In the genomic region with DNA sequence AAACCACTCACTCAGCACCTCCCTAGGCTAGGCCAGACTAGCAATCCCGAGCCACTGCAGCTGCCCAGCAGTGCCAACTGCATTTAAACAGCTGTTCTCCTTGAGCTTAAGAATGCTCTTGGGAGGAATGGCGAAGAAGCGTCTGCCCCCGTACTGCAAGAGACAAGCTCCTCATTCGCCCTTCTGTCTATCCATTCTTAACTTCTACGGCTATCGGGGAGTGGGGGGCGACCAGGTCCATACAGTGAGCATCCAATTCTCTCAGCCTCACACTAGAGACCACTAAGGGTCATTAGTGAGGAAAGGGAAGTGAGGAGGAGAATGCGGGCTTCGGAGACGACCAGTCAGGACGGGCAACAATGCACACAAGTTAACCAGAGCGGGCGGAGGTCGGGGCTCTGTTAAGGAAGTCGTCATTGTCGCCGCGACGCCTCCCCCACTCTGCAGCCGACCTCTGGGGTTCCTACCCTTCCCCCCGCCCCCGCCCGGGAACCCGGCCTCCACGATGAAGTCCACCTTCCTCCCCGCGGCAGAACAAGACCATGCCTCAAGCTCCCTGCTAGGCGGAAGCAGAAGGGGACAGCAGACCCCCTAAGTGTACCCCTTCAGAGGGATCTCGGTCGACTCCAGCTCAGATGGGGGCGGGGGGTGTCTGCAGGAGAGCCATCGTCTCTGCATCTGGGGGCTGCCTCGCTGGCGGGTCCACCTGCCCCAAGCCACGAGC, we compare ENCODE assay signal across 8 mouse cellular contexts. TPM values are rescaled to one million over a fixed set of nuclear protein-coding genes. Genes with fewer than 3 reads are reported as not detected.
DNase-seq lines count a peak whose midpoint lies in the region; ATAC-seq lines count a peak whose summit lies in the region.

Nkiras2 (plus strand) TSS at position 484 of the 724 bp plus-strand sequence.

- peaks cover 18% of the 10 kb centered on the region for H3K4me1 ChIP-seq in forebrain, embryonic 14.5 days (ENCODE audit: control insufficient read depth, insufficient read depth, low read length)

- H3K4me2 ChIP-seq in forebrain, embryonic 14.5 days (ENCODE audit: low read length), result peak within 1 kb of the TSS; percentile 91

- no peaks in the 10 kb centered on the region for H3K27me3 ChIP-seq in forebrain, embryonic 14.5 days (replicated peaks; ENCODE audit: control insufficient read depth, insufficient read depth, low read length)

- DNase-seq in ES-CJ7 (ENCODE audit: low read depth, low spot score), result peak; percentile 89
- DNase-seq in adrenal gland, postnatal 25 days, result peak; percentile 69
- peak; percentile 66 for DNase-seq in forebrain, embryonic 14.5 days (ENCODE audit: low spot score)
- peak; percentile 67 for DNase-seq in layer of hippocampus, adult 9-11 months
- peak; percentile 85 for DNase-seq in lung, postnatal 10 days
- DNase-seq in ovary, postnatal 36 days (ENCODE audit: low spot score), result peak; percentile 63
- DNase-seq in urinary bladder, postnatal 25 days (ENCODE audit: low spot score), result peak; percentile 31

- peak within 1 kb of the TSS; percentile 91 for H3K27ac ChIP-seq in forebrain, embryonic 14.5 days (ENCODE audit: low read depth, low read length)

- peak; percentile 49 for ATAC-seq in forebrain, embryonic 14.5 days
- ATAC-seq in hematopoietic stem cell, adult 5-6 weeks (replicated peaks in 1 of 2; ENCODE audit: insufficient read depth in 1 of 2, low FRiP score in 2 of 2, low TSS enrichment in 1 of 2, low read depth in 1 of 2, poor library complexity in 2 of 2, severe bottlenecking in 2 of 2), result peak; percentile 56 to 64

- 0 out of 2 replicates have a peak, but pooled peaks cover 5% of the 10 kb centered on the region for H3K36me3 ChIP-seq in forebrain, embryonic 14.5 days (ENCODE audit: control insufficient read depth, insufficient read depth, low read length)

- H3K9ac ChIP-seq in forebrain, embryonic 14.5 days (ENCODE audit: low read length), result peak within 1 kb of the TSS; percentile 91

- H3K9me3 ChIP-seq in forebrain, embryonic 14.5 days (replicated peaks; ENCODE audit: control insufficient read depth, low read length), result no peaks in the 10 kb centered on the region

- peak within 1 kb of the TSS; percentile 91 for H3K4me3 ChIP-seq in forebrain, embryonic 14.5 days (ENCODE audit: low read depth, low read length)

- under 1% methylated on average over 36 of the region's 36 CpGs for WGBS in forebrain, embryonic 14.5 days

RNA-seq across cellular contexts. Expression of gene Nkiras2, which starts in this region (rescaled TPM):
- total RNA-seq in adrenal gland, postnatal 25 days (2021), result 40.3 and 46.8 TPM in 2 replicates
- 111 and 122 TPM in 2 replicates for polyA plus RNA-seq in forebrain, embryonic 14.5 days (2014; fragmentation: Nextera tagmentation; extraction: Ambion mirVana)
- total RNA-seq in hematopoietic stem cell, adult 5-6 weeks (2017), result 6.9 and 10.7 TPM in 2 replicates

Comparison
In these comparisons a context has a peak if more than half of its experiments do, and no peak if none do; other contexts are left out.
1. Peak in every context shown above with its lines: DNase-seq, ATAC-seq, H3K4me3 ChIP-seq and H3K27ac ChIP-seq.
2. DNase-seq: peak in every context shown above with its lines; median percentile 89 in ES-CJ7; 85 in lung, postnatal 10 days; 69 in adrenal gland, postnatal 25 days; 67 in layer of hippocampus, adult 9-11 months; 66 in forebrain, embryonic 14.5 days; 63 in ovary, postnatal 36 days; 31 in urinary bladder, postnatal 25 days.